Mouse (Mus musculus): ENCODE measurements at regions not wholly inside any gene's neighbourhood (a gene's known extent, or its start where the extent isn't known, plus 50 kb on each side); places are given as distances from the start of the nearest gene placed in this dataset.
A peak's percentile ranks its signal among the peaks of the same experiment; 100 is the strongest.

DNA sequence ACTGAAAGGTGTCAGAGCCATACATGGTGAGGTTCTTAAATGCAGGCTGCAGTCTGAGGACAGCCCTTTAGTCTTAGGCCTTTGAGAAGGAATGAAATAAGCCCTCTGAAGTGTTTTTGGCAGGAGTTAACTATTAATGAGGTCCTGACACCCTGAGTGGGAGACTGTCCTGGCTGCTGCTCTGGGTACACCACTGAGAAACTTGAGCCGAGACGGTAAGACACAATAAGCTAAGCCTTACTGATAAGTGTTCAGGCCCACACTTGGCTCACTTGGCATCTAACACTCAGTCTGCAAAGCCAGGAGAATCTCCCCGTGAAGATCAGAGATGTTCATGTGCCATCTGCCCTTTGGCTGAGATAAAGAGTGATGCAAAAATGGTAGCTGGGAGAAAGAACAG is 335.1 kb upstream of the Arglu1 start:
- no peak for TF ChIP-seq CTCF (conservative IDR thresholded peaks at IDR 0.05)
- DNase-seq (ENCODE audit: low spot score in 2 of 2), result no peak
- no peak overlapping the region for H3K27ac ChIP-seq
- no peak overlapping the region for H3K4me3 ChIP-seq

DNA sequence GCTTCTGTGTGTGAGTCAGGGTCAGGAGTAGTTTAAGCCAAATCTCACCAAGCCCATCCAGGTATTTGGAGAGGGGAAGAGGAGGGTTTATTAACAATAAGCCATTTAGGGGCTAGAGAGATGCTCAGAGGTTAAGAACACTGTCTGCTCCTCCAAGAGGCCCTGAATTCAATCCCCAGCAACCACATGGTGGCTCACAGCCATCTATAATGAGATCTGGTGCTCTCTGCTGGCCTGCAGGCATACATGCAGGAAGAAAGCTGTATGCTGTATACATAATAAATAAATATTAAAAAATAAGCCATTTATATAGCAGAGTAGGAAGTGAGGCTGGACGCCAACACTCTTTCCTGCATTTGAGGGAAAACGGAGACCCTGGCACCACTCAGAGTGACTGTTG is 330.4 kb upstream of the Arglu1 start:
- no peak for DNase-seq (ENCODE audit: low spot score in 2 of 2)
- no peak overlapping the region for H3K4me3 ChIP-seq
- H3K27ac ChIP-seq, result no peak overlapping the region
- TF ChIP-seq CTCF (conservative IDR thresholded peaks at IDR 0.05), result no peak

DNA sequence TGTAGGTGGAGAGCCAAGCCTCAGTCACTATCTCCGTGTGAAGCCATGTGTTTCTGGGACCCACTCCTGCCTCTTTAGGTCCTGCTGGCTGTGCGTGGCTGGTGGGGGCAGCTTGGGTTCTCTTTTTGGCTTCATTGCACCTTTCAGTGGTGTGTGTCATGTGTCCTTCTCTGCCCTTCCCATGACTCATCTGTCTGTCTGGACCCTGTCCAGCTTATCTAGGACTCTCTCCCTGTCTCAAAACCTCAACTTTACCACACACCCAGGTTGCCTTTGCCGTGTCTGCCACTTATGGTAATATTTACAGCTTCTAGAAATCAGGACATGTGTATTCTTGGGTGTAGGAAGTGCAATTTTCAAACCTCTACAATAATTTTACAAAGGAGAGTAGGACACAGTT is 329.9 kb upstream of the Arglu1 start:
- no peak for TF ChIP-seq CTCF (conservative IDR thresholded peaks at IDR 0.05)
- no peak for DNase-seq (ENCODE audit: low spot score in 2 of 2)
- no peak overlapping the region for H3K27ac ChIP-seq

DNA sequence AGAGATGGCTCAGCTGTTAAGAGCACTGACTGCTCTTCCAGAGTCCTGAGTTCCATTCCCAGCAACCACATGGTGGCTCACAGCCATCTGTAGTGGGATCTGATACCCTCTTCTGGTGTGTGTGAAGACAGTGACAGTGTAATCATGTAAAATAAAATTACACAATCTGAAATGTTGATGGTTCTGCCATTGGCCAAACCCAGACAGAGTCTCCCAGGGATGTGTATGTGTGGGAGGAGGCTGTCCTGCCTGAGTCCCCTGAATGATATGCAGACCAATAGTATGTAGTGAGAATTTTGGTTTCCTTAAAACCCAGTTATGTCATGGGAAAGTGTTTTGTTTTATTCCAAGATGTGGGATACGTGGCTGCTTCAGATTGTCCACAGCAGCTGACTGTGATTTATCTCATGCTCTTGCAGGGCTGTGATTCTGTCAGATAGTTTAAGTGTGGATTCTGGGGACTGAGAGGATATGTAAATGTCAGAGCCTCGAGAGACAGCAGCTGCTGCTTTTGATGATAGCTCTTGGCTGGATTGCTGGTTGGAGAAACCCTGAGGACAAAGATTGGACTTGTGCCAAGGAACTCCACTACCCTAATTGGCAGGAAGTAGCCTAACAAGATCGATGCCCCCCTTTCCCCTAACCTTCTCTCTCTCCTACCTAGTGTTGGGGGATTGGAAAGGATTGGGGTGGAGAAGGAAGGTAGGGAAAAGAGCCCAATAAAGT is 321.6 kb upstream of the Arglu1 start:
- H3K4me3 ChIP-seq, result no peak overlapping the region
- no peak overlapping the region for H3K27ac ChIP-seq
- DNase-seq (ENCODE audit: low spot score in 2 of 2), result no peak
- no peak for TF ChIP-seq CTCF (conservative IDR thresholded peaks at IDR 0.05)

More for the DNA sequence above, 329.9 kb upstream of the Arglu1 start:
- no peak overlapping the region for H3K4me3 ChIP-seq

DNA sequence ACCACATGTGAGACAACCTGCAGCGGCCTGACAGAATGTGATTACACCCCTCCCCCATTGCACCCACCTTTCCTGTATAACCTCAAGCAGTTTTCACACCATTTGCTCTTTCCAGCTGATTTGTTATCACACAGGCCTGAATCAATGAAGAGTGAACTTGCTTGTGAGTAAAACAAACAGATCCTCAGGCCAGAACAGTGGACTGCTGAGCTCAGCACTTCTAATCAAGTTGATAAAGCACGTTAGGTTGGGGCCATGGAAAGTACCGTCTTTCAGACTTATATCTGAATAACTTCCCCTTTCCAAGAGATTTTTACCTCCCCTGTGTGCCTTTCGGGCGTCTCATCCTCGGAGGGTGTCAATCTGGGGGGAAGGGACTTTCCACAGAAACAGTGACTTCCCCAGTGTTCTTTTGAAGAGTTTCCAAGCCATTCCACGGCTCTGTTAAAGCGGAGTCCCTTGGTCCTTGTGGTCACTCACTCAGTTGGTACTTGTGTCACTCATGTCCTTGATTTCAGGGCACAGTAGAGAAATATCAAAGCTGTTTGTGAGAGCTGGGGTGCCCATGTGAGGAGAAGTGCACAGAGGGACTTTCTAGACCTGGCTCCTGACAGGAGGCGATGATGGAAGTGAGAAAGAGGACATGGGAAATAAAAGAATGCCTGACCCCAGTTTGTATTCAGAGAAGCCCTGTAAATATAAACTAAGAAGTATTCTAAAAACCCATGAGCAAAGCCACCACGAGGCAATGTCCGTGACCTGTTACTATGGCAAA is 317.9 kb upstream of the Arglu1 start:
- H3K27ac ChIP-seq, result no peak overlapping the region
- H3K4me3 ChIP-seq, result no peak overlapping the region
- no peak for TF ChIP-seq CTCF (conservative IDR thresholded peaks at IDR 0.05)
- DNase-seq (ENCODE audit: low spot score in 2 of 2), result no peak

DNA sequence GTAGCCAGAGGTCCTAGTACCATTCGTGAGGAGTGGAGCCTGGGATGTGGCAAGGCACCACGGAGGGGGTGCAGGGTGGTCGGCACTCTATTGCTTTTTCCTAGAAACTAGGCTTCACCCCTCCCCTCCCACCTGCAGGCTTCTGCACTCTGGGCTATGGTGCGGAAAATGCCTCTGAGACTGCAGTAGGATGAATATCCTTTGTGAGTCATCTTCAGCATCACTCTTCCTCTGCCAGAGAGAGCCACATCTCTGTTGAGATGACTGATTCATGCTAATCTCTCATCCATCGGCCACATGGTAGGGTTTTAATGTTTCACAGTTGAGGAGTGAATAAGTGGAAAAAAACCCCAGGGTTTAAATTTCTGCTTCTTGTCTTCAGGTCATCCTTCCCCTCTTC is 309.6 kb upstream of the Arglu1 start:
- H3K27ac ChIP-seq, result no peak overlapping the region
- TF ChIP-seq CTCF (conservative IDR thresholded peaks at IDR 0.05), result no peak
- peak in 1 of 2 experiments; percentile 22 for DNase-seq (ENCODE audit: low spot score in 2 of 2)
- H3K4me3 ChIP-seq, result no peak overlapping the region

DNA sequence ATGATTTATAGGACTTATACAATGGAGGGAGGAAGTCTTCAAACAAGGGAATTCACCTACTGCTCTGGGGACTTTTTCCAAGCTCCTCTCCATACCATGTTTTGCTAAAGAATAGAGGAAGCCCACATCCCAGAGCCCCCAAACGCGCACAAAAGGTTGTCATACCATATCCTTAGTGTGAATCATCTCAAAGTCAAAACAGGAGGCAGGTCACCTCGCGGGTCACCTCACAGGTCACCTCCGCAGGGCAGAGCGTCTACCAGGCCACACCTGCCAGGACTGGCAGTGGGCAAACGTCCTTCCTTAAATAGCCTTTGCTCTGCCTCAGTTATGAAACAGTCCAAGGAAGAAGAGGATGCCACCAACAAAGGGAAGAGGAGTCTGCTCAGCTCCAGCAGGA is 307.3 kb upstream of the Arglu1 start:
- no peak overlapping the region for H3K27ac ChIP-seq
- TF ChIP-seq CTCF (conservative IDR thresholded peaks at IDR 0.05), result no peak
- no peak overlapping the region for H3K4me3 ChIP-seq
- DNase-seq (ENCODE audit: low spot score in 2 of 2), result no peak

DNA sequence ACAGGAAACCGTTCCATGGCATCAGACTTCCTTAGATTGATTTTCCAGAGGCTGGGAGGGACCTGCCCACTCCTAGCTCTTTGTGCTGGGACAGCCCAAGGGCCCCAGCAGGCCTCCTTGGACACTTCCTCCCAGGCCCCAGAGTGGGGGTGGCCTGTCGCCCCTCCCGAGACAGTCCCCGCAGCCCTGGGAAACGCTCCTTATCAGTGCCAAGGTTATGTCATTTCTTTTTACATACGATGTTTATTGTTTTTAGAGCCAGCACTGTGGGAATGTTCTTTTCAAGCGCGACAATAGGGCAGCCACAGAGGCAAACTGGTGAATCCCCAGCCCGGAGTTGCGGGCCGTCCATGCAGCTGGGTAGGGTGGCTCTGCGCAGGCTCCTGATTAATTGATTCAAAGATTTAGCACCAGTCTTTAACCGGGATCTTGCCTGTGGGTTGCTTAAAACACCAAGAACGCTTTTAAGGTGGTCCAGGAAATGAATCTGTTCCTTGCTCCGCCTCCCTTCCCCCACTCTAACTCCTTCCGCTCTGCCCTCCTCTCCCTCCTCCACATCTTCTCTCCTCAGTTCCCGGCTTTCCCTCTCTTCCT is 304.4 kb upstream of the Arglu1 start:
- no peak for TF ChIP-seq CTCF (conservative IDR thresholded peaks at IDR 0.05)
- H3K4me3 ChIP-seq, result peak overlapping the region; percentile 42
- H3K27ac ChIP-seq, result peak overlapping the region; percentile 70
- peak in 1 of 2 experiments; percentile 13 for DNase-seq (ENCODE audit: low spot score in 2 of 2)

DNA sequence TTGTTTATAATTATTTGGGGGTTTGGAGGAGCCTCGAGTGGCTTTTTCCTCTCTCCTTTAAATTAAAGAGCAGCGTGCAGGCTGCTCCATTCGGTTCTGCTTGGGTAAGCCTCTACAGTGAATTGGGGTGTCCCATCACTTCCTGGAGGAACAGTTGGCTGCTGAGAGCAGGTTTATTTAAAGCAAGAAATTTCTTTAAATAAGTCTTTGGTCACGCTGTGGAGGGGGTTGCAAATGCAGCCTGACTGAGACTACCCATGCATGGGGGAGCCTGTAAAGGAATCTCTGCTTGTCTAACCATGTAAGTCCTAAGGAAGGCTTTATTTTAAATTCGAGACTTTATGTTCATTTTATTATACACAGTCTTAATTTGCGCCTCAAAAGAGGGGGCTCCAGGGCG is 303.7 kb upstream of the Arglu1 start:
- TF ChIP-seq CTCF (conservative IDR thresholded peaks at IDR 0.05), result no peak
- no peak overlapping the region for H3K4me3 ChIP-seq
- DNase-seq (ENCODE audit: low spot score in 2 of 2), result no peak
- peak overlapping the region; percentile 8; the same call in 1 of the 2 replicates for H3K27ac ChIP-seq

DNA sequence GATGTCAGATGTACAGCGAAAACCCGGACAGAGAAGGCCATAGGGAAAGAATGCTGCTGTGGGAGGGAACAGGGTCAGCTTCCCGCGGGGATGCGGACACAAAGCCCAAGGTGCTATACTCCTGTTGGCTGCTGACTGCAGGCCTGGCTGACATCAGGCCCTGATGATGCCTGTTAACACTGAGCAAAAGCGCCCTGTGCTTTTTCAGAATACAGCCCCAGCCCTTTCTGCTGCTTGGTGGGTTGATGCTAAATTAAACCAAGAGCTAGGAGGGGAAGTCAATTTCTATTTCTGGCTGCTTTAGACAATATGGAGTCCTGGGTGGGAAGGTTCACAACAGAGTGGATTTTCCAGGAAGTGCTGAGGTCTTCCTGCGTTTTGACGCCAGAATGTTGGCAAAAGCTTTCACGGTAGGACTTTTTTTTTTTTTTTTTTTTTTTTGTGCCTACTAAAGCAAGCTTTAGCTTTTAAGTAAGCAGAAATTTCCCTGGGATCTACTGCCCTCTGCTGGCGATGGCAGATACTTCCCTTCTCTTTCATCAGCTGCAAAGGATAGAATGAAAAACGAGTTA is 302.2 kb upstream of the Arglu1 start:
- TF ChIP-seq CTCF (conservative IDR thresholded peaks at IDR 0.05), result peak; percentile 90
- Histone ChIP-seq H3K4me3 (peak overlapping the region; percentile 15), H3K27ac (peak overlapping the region; percentile 76)
- peak; percentile 78 to 85 for DNase-seq (ENCODE audit: low spot score in 2 of 2)

DNA sequence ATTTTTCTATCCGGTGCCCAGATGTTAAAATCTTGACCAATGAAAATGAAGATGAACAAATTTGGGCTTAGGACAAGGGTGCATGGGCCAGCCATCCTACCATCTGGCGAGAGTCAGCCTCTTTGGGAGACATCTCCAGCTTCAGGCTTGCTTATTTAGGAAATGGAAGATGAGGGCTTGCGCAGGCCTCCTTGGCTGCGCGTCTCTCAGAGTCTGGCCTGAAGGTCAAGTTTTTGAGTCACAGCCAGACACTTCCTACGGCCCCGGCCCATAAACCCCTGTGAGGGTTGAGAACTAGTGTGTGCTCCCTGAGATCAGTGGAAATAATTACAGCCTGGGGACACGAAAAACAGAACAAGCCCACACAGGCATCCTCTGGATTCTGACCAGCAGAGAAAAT is 300.7 kb upstream of the Arglu1 start:
- DNase-seq (ENCODE audit: low spot score in 2 of 2), result no peak

DNA sequence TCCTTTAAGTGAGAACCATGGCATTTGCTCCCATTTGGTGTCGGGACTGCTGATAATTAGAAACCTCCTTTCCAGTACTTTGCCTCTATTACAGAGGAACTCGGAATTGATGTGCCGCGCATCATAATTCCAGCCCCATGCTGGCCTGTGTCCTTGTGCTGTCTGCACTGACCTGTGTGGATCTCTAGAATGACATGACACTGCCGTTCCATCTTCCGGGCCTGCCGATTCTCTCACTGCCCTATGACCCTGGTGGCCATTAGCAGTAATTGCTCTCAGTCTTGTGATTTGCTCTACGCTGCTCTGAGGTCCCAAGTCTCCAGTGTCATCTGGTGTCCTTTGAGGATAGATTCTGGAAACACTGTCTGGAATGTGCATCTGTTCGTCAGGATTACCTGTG is 295.7 kb upstream of the Arglu1 start:
- TF ChIP-seq CTCF (conservative IDR thresholded peaks at IDR 0.05), result peak; percentile 34
- no peak for DNase-seq (ENCODE audit: low spot score in 2 of 2)
- H3K4me3 ChIP-seq, result no peak overlapping the region
- no peak overlapping the region for H3K27ac ChIP-seq

More for the DNA sequence above, 300.7 kb upstream of the Arglu1 start:
- no peak for TF ChIP-seq CTCF (conservative IDR thresholded peaks at IDR 0.05)
- Histone ChIP-seq H3K27ac (no peak overlapping the region), H3K4me3 (no peak overlapping the region)

DNA sequence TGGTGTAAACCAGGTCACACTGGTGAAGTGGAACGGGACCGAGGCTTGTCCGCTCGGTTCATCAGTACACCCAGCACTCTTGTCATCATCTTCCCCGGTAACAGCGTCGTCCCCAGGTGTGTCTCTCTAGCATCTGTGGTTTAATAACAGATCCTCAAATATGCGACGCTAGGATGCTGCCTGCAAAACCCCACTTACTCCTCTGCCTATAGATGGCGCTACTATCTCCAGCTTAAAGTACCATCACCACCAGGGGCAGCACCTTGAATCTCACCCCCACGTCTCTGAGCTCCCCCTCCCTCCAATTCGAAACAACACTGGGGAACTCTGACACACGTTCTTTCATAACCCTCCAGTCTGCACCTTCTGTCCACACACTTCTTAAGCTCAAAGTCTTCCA is 295.1 kb upstream of the Arglu1 start:
- H3K4me3 ChIP-seq, result no peak overlapping the region
- DNase-seq (ENCODE audit: low spot score in 2 of 2), result no peak
- H3K27ac ChIP-seq, result no peak overlapping the region
- peak; percentile 43 for TF ChIP-seq CTCF (conservative IDR thresholded peaks at IDR 0.05)
